Mouse (Mus musculus) ovary, postnatal 36 days (tissue): ENCODE results near the gene Vmn1r53.
"Not testable (repeated sequence)": the region's sequence is repeated elsewhere in the genome, so short reads cannot be mapped to it uniquely, and the experiment has no call there.

ENCODE experiments used
- DNase-seq: peaks from one replicate; pipeline ENCODE4 v3.0.0; 2022; ENCODE audit warnings: low spot score, mixed read lengths

Gene Vmn1r53

GRCm38 (mm10) chr6:90224338-90224737 is at the start of gene Vmn1r53:
TSS of gene Vmn1r53 (minus strand) at chr6:90224438.
- DNase-seq = no peak

DNA sequence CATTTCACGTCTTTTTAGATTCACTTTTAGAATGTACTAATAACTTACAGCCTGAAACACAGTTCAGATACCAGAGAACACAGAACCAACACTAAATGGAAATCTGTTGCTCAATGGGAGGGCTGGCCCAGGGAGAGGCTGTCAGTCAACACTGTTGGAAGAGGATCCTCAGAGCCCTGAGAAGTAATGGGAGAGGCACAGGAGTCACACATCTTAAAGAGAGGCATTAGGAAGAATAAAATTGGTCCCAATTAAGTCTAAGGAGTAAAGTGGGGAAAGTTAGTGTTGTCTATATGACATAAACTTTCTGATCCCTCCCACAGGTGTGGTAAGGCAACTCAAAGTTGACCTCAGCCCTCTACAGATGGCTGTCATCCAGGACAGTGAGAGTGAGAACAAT is 21.8 kb upstream of the Vmn1r53 start, which contains the start of gene Vmn1r54:
Gene Vmn1r54 (plus strand): TSS at position 301 of the 400 bp plus-strand sequence.
- DNase-seq = no peak

- DNase-seq = no peak
Observed at GRCm38 (mm10) chr6:90244019-90244418, 19.8 kb upstream of the Vmn1r53 start.

GRCm38 (mm10) chr6:90232681-90233080 is 8.4 kb upstream of the Vmn1r53 start:
- no peak for DNase-seq

DNA sequence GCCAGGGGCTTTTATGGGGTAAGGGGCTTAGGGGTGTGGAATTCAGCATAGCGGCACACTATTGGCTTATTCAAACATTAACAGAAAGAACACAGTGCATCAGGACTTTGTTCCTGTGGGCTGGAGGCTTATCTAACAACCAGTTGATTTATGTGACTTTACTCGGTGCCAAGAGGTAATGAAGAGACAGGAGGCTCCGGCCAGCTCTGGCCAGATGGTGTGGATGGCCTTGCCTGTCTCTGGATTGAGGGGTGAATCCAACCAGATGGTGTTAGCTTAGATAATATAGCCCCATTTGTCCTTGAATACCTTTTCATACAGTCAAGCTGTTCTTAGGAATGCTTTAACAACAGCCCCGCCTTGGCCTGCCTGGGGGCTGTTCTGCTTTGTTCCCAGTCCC is 7.9 kb upstream of the Vmn1r53 start:
- DNase-seq = not testable (repeated sequence)

DNA sequence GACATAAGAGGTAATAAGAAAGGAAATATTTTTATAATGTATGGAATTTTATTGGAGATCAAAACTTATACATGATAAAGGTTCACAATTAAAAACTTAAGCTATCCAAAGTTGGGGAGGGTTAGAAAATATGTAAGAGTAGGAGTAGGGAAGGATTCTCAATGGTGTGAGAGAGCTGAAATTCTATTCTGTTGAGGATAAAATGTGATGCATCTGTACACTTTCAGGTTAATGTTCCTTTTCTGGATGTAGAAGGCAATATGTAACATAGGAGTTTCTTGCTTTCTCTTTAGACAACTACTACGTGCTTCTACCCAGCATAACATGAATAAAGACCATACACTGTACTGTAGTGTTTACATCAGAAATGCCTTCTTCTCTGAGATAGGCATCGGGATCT is 21.7 kb downstream of the Vmn1r53 start, which contains the start of gene V1ra8:
Gene V1ra8 (plus strand): TSS at position 301 of the 400 bp plus-strand sequence.
- DNase-seq = not testable (repeated sequence)

DNA sequence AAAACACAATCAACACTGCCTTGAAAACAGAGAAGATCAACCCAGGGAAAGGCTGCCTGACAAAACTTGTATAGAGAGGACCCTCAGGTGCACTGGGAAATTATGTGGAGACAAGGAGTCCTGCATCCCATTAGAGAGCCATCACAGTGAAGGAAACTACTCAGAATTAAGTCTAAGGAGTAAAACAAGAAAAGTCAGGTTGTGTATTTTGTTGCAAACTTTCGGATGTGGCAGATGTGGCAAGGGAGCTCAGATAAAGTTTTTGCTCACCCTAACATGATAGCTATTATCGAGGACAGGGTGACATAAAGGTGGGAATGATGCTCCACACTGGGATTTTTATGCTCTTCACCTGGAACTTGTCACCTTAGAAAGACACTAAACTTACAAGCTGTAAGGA is 49.7 kb downstream of the Vmn1r53 start, which contains the start of gene Vmn1r52:
Gene Vmn1r52 (plus strand): TSS at position 301 of the 400 bp plus-strand sequence.
- DNase-seq = no peak
